In the genomic region with DNA sequence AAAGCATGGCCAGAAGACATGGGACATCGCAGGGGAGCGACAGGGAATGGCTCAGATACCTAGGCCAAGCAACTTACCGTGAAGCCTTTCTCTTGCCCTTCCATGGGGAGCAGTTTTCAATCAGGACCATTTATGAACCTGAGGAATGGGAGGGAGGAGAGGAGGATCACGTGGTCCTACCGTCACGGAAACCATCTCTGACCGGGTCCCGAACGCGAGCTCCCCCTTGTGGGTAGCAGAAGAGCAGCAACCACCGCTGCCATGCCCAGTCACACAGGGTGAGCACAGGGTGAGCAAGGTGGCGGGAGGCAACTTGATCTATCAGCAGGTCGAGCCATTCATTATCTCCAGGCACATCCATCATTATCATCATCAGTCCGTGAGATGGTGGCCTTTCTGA, we compare ENCODE assay signal across 8 mouse cellular contexts. TPM values are rescaled to one million over a fixed set of nuclear protein-coding genes. Genes with fewer than 3 reads are reported as not detected.
A peak's percentile ranks its signal among the peaks of the same experiment; 100 is the strongest.
DNase-seq lines count a peak whose midpoint lies in the region; ATAC-seq lines count a peak whose summit lies in the region.

No protein-coding gene starts in this region.

- H3K36me3 ChIP-seq in splenic B cell, adult 2 months (ENCODE audit: control insufficient read depth, insufficient read depth, low read length, poor library complexity, severe bottlenecking): no peaks in the 10 kb centered on the region

- H3K27me3 ChIP-seq in splenic B cell, adult 2 months (ENCODE audit: control insufficient read depth, insufficient read depth, low read length, poor library complexity, severe bottlenecking): no peaks in the 10 kb centered on the region; the same call in 1 of the 2 replicates

- DNase-seq in left cerebral cortex, postnatal 4 days: peak; percentile 61
- DNase-seq in left cerebral cortex, postnatal 36 days (ENCODE audit: low spot score in 2 of 2): no peak
- DNase-seq in adrenal gland, adult (ENCODE audit: inconsistent age in 2 of 2, low spot score in 1 of 2): peak; percentile 67 to 88
- peak; percentile 59 for DNase-seq in kidney, adult 9 months
- DNase-seq in splenic B cell, adult 2 months (ENCODE audit: low read depth, low spot score): peak; percentile 73
- DNase-seq in left cerebral cortex, postnatal 25 days (ENCODE audit: low spot score in 2 of 2): no peak

- intact Hi-C loops in left cerebral cortex, postnatal 4 days (cut with DNase I): no loop called here
- intact Hi-C loops in left cerebral cortex, postnatal 36 days (cut with DNase I): no loop called here
- intact Hi-C loops in left cerebral cortex, postnatal 25 days (cut with DNase I): no loop called here

- ATAC-seq in common myeloid progenitor, adult 5-6 weeks (replicated peaks; ENCODE audit: low read depth, poor library complexity, severe bottlenecking): peak; percentile 67
- ATAC-seq in megakaryocyte, adult 5-6 weeks (ENCODE audit: poor library complexity, severe bottlenecking): peak; percentile 75

RNA-seq across cellular contexts. Expression of a gene that starts 56.5 kb away (rescaled TPM):
- 10 to 100 TPM; 11.6 to 13.5 TPM for total RNA-seq in left cerebral cortex, postnatal 4 days (2021)
- total RNA-seq in left cerebral cortex, postnatal 36 days (2021): 10 to 100 TPM; 15.3 to 22.4 TPM
- 12.8 and 30.5 TPM in 2 replicates for total RNA-seq in common myeloid progenitor, adult 5-6 weeks (2017)
- 14.0 and 17.2 TPM in 2 replicates for total RNA-seq in megakaryocyte, adult 5-6 weeks (2015)
- 8.9 and 11.5 TPM in 2 replicates for total RNA-seq in megakaryocyte, adult 5-6 weeks (2017)
- 10 to 100 TPM; 16.2 to 16.9 TPM for total RNA-seq in left cerebral cortex, postnatal 25 days (2021)

Comparison
In these comparisons a context has a peak if more than half of its experiments do, and no peak if none do; other contexts are left out.
1. DNase-seq: peak in left cerebral cortex, postnatal 4 days (single experiment), adrenal gland, adult (2 of 2), kidney, adult 9 months (single experiment) and splenic B cell, adult 2 months (single experiment); none in left cerebral cortex, postnatal 36 days (0 of 2) and left cerebral cortex, postnatal 25 days (0 of 2).